Mouse (Mus musculus) limb, embryonic 14.5 days (tissue): ENCODE results near the gene Gramd1b. TPM values are rescaled to one million over a fixed set of nuclear protein-coding genes. Genes with fewer than 3 reads are reported as not detected.

Experiments
- ATAC-seq: fragments of 200-750 bp; cut with Nextera tagmentation; 2 replicates; pipeline ENCODE4 v1.8.0; 2017; ENCODE audit warnings: low read depth, moderate number of reproducible peaks, moderate TSS enrichment; ENCODE audit not compliant: low FRiP score
- DNase-seq: peaks from one replicate; pipeline ENCODE4 v3.0.0-alpha.2; 2015; ENCODE audit warnings: low spot score
- H3K27ac ChIP-seq: fragments of 300-500 bp; sonication (generic); replicated peaks from 2 replicates; pipeline ENCODE4 v1.5.1; 2014; ENCODE audit warnings: low read depth, mild to moderate bottlenecking, low read length, moderate library complexity, mixed read lengths
- H3K27me3 ChIP-seq: fragments of 300-500 bp; sonication (generic); 2 replicates; pipeline ENCODE4 v1.6.1; 2014; ENCODE audit warnings: low read length, mixed read lengths; ENCODE audit not compliant: control insufficient read depth, insufficient read depth
- H3K36me3 ChIP-seq: fragments of 300-500 bp; sonication (generic); 2 replicates; pipeline ENCODE4 v1.6.1; 2014; ENCODE audit warnings: mild to moderate bottlenecking, low read length, moderate library complexity, mixed read lengths; ENCODE audit not compliant: control insufficient read depth, insufficient read depth
- H3K4me1 ChIP-seq: fragments of 300-500 bp; sonication (generic); 2 replicates; pipeline ENCODE4 v1.6.1; 2014; ENCODE audit warnings: antibody characterized with exemption, low read length, mixed read lengths; ENCODE audit not compliant: control insufficient read depth, insufficient read depth
- H3K4me2 ChIP-seq: fragments of 300-500 bp; sonication (generic); replicated peaks from 2 replicates; pipeline ENCODE4 v1.6.1; 2014; ENCODE audit warnings: low read depth, mild to moderate bottlenecking, low read length, moderate library complexity; ENCODE audit not compliant: severe bottlenecking
- H3K4me3 ChIP-seq: fragments of 300-500 bp; sonication (generic); replicated peaks from 2 replicates; pipeline ENCODE4 v1.5.1; 2014; ENCODE audit warnings: low read length
- H3K9ac ChIP-seq: fragments of 300-500 bp; sonication (generic); 2 replicates; pipeline ENCODE4 v1.6.1; 2014; ENCODE audit warnings: mild to moderate bottlenecking, low read depth, low read length, moderate library complexity; ENCODE audit not compliant: severe bottlenecking
- H3K9me3 ChIP-seq: fragments of 300-500 bp; sonication (generic); 2 replicates; pipeline ENCODE4 v1.6.1; 2016; ENCODE audit warnings: low read length; ENCODE audit not compliant: control insufficient read depth
- POLR2A ChIP-seq: fragments of 200-500 bp; IDR thresholded peaks from 2 replicates; pipeline ENCODE4 v1.8.0; 2012; ENCODE audit warnings: inconsistent platforms, mild to moderate bottlenecking, moderate library complexity, borderline replicate concordance; ENCODE audit not compliant: insufficient read depth, insufficient read length; ENCODE audit errors: extremely low read depth
- WGBS: fragments of 180-500 bp; shearing (Covaris S2); extraction: QIAGEN DNeasy Blood & Tissue Kit; methylation state at CpG from one replicate; pipeline ENCODE4 v1.1.7; 2014; 5-methylcytosine and 5-hydroxymethylcytosine counted together
- polyA plus RNA-seq, 2 experiments: library from polyadenylated mRNA; depleted of rRNA in 1 of 2; stranded (reverse) in 1 of 2; unstranded in 1 of 2; fragments of >200 nt; fragmentation: Nextera tagmentation in 1 of 2; extraction: Ambion mirVana in 1 of 2; gene quantifications; 2 replicates each; pipeline versions ENCODE4 v1.2.1 to v1.2.3; 2012 to 2014

The Gramd1b gene
- polyA plus RNA-seq, 2 experiments = 3.6 to 11.3 TPM

DNA sequence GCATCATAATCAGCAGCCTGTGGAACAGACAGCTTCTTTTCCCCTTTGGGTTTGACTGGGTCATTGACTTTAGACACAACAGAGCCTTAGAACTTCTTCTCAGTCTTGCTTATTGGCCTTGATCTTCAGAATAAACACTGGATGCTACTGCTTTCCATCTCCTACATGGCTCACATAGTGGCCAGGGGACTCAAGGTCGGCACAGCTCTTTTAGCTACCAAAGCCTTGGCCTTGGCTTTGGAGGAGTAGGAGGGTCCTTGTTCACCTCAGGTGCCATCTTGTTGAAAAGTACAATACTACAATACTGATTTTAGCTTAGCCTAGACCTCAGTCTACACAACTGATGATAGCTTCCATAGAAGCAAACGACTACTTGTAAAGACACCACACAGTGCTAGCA lies 53.6 kb downstream of the Gramd1b start:
- WGBS = 89% methylated on average over 2 of the region's 2 CpGs
- H3K4me2 ChIP-seq = no peak overlapping the region
- no peak for ATAC-seq

DNA sequence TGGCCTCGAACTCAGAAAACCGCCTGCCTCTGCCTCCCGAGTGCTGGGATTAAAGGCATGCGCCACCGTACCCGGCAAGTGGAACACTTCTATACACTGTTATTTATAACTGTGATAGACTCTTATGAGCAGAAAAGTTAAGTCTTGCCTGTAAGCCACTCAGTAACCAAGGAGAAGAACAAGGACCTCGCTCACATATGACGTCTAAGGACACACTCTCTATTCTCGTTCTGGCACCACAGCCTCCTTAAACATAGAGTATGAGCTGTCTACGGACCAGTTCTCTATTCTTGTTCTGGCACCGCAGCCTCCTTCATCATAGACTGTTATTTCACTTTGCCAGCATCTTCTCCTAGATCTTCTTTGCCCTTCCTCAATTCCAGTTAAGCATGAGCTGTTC lies 55.1 kb downstream of the Gramd1b start:
- ATAC-seq = no peak
- no peak for DNase-seq
- Histone ChIP-seq H3K9ac (no peak overlapping the region), H3K27me3 (no peaks in the 10 kb centered on the region), H3K27ac (no peak overlapping the region), H3K9me3 (no peaks in the 10 kb centered on the region), H3K36me3 (no peaks in the 10 kb centered on the region), H3K4me3 (no peak overlapping the region), H3K4me1 (no peaks in the 10 kb centered on the region), H3K4me2 (no peak overlapping the region)
- WGBS = 89% methylated on average over 11 of the region's 11 CpGs
- TF ChIP-seq POLR2A = no peak

More for the DNA sequence above, 53.6 kb downstream of the Gramd1b start:
- Histone ChIP-seq H3K36me3 (no peaks in the 10 kb centered on the region), H3K27me3 (no peaks in the 10 kb centered on the region), H3K27ac (no peak overlapping the region), H3K9me3 (no peaks in the 10 kb centered on the region), H3K4me1 (no peaks in the 10 kb centered on the region), H3K9ac (no peak overlapping the region), H3K4me3 (no peak overlapping the region)
- no peak for TF ChIP-seq POLR2A
- DNase-seq = no peak

DNA sequence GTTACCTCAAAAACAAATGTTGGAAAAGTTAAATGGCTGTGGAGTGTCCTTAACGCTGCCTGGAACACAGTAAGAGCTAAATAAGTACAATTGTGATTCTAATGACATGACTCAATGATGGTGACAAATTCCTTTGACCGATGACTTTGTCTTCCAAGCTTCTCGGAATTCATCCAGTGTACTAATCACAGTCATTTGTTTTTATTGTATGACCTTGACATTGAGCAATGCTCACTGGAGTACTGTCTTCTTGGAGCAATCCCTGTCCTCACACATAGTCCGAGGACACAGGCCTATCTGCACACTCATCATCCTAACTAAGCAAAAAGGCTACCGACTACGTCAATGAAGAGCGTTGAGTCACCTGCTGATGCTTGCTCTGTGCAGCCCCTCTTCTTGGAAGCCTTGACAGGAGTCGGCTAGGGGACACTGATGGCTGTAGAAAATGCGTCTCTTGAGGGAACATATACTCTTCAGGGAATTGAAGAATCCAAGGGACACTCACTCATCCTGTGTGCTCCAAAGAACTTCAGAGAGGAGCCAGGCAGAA lies 58.1 kb downstream of the Gramd1b start:
- no peak for ATAC-seq
- no peaks in the 10 kb centered on the region for H3K9me3 ChIP-seq
- no peak for TF ChIP-seq POLR2A

DNA sequence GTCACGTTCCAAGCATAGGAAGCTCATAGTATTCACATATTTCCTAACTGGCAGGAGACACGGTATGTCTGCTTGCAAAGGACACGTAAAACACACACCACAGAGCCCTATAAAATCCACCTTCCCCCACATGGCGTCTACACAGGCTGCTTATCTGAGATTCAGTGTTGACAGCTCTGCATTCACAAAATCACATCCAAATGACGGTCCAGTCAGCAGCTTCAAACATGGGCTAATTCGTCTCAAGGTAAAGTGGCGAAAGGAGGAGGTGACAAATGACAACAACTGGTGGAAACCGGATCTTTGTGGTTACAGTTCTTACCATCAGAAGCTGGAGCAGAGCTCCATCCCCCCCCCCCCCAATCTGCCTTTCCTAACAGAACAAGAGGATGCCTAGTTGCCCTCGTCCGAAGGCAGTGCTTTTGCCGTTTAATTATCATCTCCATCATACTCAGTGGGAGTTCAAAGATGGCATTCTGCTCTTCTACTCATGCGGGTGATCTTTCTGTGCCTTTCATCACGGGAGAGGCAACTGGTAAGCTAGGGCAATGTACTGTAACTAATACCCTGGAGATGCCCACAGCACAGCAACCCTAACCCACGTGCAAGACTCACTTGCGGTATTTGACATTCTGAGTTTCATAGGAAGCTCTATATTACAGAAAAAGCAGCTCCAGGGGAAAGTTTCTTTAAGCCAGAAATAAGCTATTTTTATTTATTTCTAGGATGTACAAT lies 61.6 kb downstream of the Gramd1b start:
- ATAC-seq = no peak
- Histone ChIP-seq H3K4me3 (no peak overlapping the region), H3K36me3 (no peaks in the 10 kb centered on the region), H3K4me2 (no peak overlapping the region), H3K9ac (no peak overlapping the region), H3K9me3 (no peaks in the 10 kb centered on the region), H3K4me1 (no peaks in the 10 kb centered on the region), H3K27me3 (no peaks in the 10 kb centered on the region), H3K27ac (no peak overlapping the region)
- DNase-seq = no peak
- no peak for TF ChIP-seq POLR2A
- 52% methylated on average over 15 of the region's 15 CpGs for WGBS

More for the DNA sequence above, 58.1 kb downstream of the Gramd1b start:
- no peak overlapping the region for H3K9ac ChIP-seq
- no peak for DNase-seq
- H3K4me1 ChIP-seq = no peaks in the 10 kb centered on the region
- no peak overlapping the region for H3K27ac ChIP-seq
- H3K36me3 ChIP-seq = no peaks in the 10 kb centered on the region
- H3K27me3 ChIP-seq = no peaks in the 10 kb centered on the region
- H3K4me3 ChIP-seq = no peak overlapping the region
- H3K4me2 ChIP-seq = no peak overlapping the region
- WGBS = 89% methylated on average over 9 of the region's 9 CpGs

DNA sequence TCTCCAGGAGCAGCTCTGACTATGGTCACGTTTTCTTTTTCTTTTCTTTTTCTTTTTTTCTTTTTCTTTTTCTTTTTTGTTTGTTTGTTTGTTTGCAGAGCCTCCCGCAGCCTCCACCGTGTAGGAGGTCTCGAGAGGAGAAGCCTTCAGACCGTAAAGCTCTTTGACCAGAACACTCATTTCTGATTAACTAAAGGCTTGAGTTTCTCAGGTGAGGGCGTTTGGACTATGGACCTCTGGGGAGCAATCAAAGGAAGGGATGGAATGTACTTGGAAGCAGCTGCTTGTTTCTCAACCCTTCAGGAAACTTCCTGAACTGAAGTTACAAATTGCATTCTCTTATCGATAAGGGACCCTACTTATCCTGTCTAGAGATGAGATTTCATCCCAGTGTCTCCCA lies 64.4 kb downstream of the Gramd1b start:
- H3K36me3 ChIP-seq = no peaks in the 10 kb centered on the region
- H3K27me3 ChIP-seq = no peaks in the 10 kb centered on the region
- DNase-seq (no peak), ATAC-seq (no peak)
- H3K9me3 ChIP-seq = no peaks in the 10 kb centered on the region
- no peak overlapping the region for H3K9ac ChIP-seq
- TF ChIP-seq POLR2A = no peak
- H3K4me3 ChIP-seq = no peak overlapping the region
- no peak overlapping the region for H3K27ac ChIP-seq
- H3K4me2 ChIP-seq = no peak overlapping the region
- 39% methylated on average over 7 of the region's 7 CpGs for WGBS
- no peaks in the 10 kb centered on the region for H3K4me1 ChIP-seq
